ENCODE assay signal across 8 mouse cellular contexts in genomic region chr8:124663112-124663873, GRCm38 (mm10). TPM values are rescaled to one million over a fixed set of nuclear protein-coding genes. Genes with fewer than 3 reads are reported as not detected.
DNase-seq lines count a peak whose midpoint lies in the region; ATAC-seq and TF ChIP-seq lines count a peak whose summit lies in the region.

2310022B05Rik (minus strand) TSS chr8:124663369.

- no peaks in the 10 kb centered on the region for H3K9me3 ChIP-seq in E14TG2a.4 (ENCODE audit: low read length)
- H3K9me3 ChIP-seq in forebrain, embryonic 11.5 days (ENCODE audit: control insufficient read depth, low read length) = no peaks in the 10 kb centered on the region
- no peaks in the 10 kb centered on the region for H3K9me3 ChIP-seq in heart, embryonic 15.5 days (replicated peaks)
- no peaks in the 10 kb centered on the region for H3K9me3 ChIP-seq in liver, embryonic 13.5 days (replicated peaks)
- H3K9me3 ChIP-seq in stomach, embryonic 14.5 days (ENCODE audit: control insufficient read depth, low read depth, low read length) = no peaks in the 10 kb centered on the region

- H3K36me3 ChIP-seq in E14TG2a.4 (ENCODE audit: insufficient read depth, low read length) = 0 out of 2 replicates have a peak, but pooled peaks cover 4% of the 10 kb centered on the region
- H3K36me3 ChIP-seq in forebrain, embryonic 11.5 days (ENCODE audit: control insufficient read depth, insufficient read depth, low read length) = no peaks in the 10 kb centered on the region
- H3K36me3 ChIP-seq in heart, embryonic 15.5 days = no peaks in the 10 kb centered on the region
- H3K36me3 ChIP-seq in liver, embryonic 13.5 days = no peaks in the 10 kb centered on the region
- H3K36me3 ChIP-seq in stomach, embryonic 14.5 days (ENCODE audit: control insufficient read depth, insufficient read depth, low read length) = no peaks in the 10 kb centered on the region

- peak within 1 kb of the TSS; percentile 93 for H3K4me2 ChIP-seq in forebrain, embryonic 11.5 days (ENCODE audit: low read depth, low read length, severe bottlenecking)
- peak within 1 kb of the TSS; percentile 70 for H3K4me2 ChIP-seq in heart, embryonic 15.5 days
- H3K4me2 ChIP-seq in liver, embryonic 13.5 days = peak within 1 kb of the TSS; percentile 98
- H3K4me2 ChIP-seq in stomach, embryonic 14.5 days (replicated peaks; ENCODE audit: low read depth, low read length) = peak within 1 kb of the TSS; percentile 84

- H3K27me3 ChIP-seq in E14TG2a.4 (ENCODE audit: insufficient read depth, low read length) = peaks cover 24% of the 10 kb centered on the region
- H3K27me3 ChIP-seq in forebrain, embryonic 11.5 days (ENCODE audit: control insufficient read depth, insufficient read depth, low read length) = no peaks in the 10 kb centered on the region
- no peaks in the 10 kb centered on the region for H3K27me3 ChIP-seq in heart, embryonic 15.5 days
- no peaks in the 10 kb centered on the region for H3K27me3 ChIP-seq in liver, embryonic 13.5 days
- no peaks in the 10 kb centered on the region for H3K27me3 ChIP-seq in stomach, embryonic 14.5 days (ENCODE audit: control insufficient read depth, insufficient read depth, low read length)

- ATAC-seq in forebrain, embryonic 11.5 days (replicated peaks; ENCODE audit: low FRiP score) = peak; percentile 88
- ATAC-seq in heart, embryonic 15.5 days (replicated peaks; ENCODE audit: insufficient number of reproducible peaks, insufficient read depth, low FRiP score, low read depth) = peak; percentile 94
- ATAC-seq in liver, embryonic 13.5 days (ENCODE audit: low read depth) = peak; percentile 81
- ATAC-seq in stomach, embryonic 14.5 days (ENCODE audit: insufficient number of reproducible peaks, insufficient read depth, low FRiP score, low read depth) = peak; percentile 94

- peak; percentile 67 for DNase-seq in c-Kit-positive CD71-positive TER-119-negative erythroid progenitor cells, embryonic 14.5 days (ENCODE audit: low read depth)
- DNase-seq in forebrain, embryonic 11.5 days (ENCODE audit: low spot score) = peak; percentile 95
- peak; percentile 86 to 95 for DNase-seq in kidney, postnatal 25 days
- DNase-seq in liver, embryonic 13.5 days = peak; percentile 70
- peak; percentile 64 to 76 for DNase-seq in natural killer cell, adult 2 months (ENCODE audit: low spot score in 2 of 2)

- 2% methylated on average over 68 of the region's 69 CpGs for WGBS in forebrain, embryonic 11.5 days
- WGBS in heart, embryonic 15.5 days = 2% methylated on average over 69 of the region's 69 CpGs
- WGBS in liver, embryonic 13.5 days (ENCODE audit: insufficient replicate concordance) = 3% methylated on average over 65 of the region's 69 CpGs
- 1% methylated on average over 67 of the region's 69 CpGs for WGBS in stomach, embryonic 14.5 days

- peaks cover 29% of the 10 kb centered on the region for H3K4me1 ChIP-seq in E14TG2a.4 (replicated peaks; ENCODE audit: low read depth, low read length)
- H3K4me1 ChIP-seq in forebrain, embryonic 11.5 days (replicated peaks; ENCODE audit: control insufficient read depth, insufficient read depth, low read length) = peaks cover 5% of the 10 kb centered on the region
- H3K4me1 ChIP-seq in heart, embryonic 15.5 days (replicated peaks) = peaks cover 44% of the 10 kb centered on the region
- H3K4me1 ChIP-seq in liver, embryonic 13.5 days (replicated peaks) = peaks cover 50% of the 10 kb centered on the region
- H3K4me1 ChIP-seq in stomach, embryonic 14.5 days (ENCODE audit: control insufficient read depth, insufficient read depth, low read length) = peaks cover 25% of the 10 kb centered on the region

- H3K27ac ChIP-seq in forebrain, embryonic 11.5 days (ENCODE audit: low read depth, low read length) = peak within 1 kb of the TSS; percentile 18; the same call in 1 of the 2 replicates
- H3K27ac ChIP-seq in heart, embryonic 15.5 days = peak within 1 kb of the TSS; percentile 96
- H3K27ac ChIP-seq in liver, embryonic 13.5 days = peak within 1 kb of the TSS; percentile 74
- peak within 1 kb of the TSS; percentile 87 for H3K27ac ChIP-seq in stomach, embryonic 14.5 days (ENCODE audit: low read length)

- no peak for TF ChIP-seq CTCF in E14TG2a.4 (conservative IDR thresholded peaks at IDR 0.05; ENCODE audit: low read length)

- H3K4me3 ChIP-seq in E14TG2a.4 (replicated peaks; ENCODE audit: low read length) = peak within 1 kb of the TSS; percentile 85
- H3K4me3 ChIP-seq in forebrain, embryonic 11.5 days (ENCODE audit: low read depth, low read length) = peak within 1 kb of the TSS; percentile 79
- H3K4me3 ChIP-seq in heart, embryonic 15.5 days = peak within 1 kb of the TSS; percentile 86
- peak within 1 kb of the TSS; percentile 85 for H3K4me3 ChIP-seq in liver, embryonic 13.5 days (replicated peaks)
- H3K4me3 ChIP-seq in stomach, embryonic 14.5 days (ENCODE audit: low read depth, low read length) = peak within 1 kb of the TSS; percentile 90

- peak within 1 kb of the TSS; percentile 89 for H3K9ac ChIP-seq in forebrain, embryonic 11.5 days (ENCODE audit: low read length)
- peak within 1 kb of the TSS; percentile 97 for H3K9ac ChIP-seq in heart, embryonic 15.5 days
- peak within 1 kb of the TSS; percentile 90 for H3K9ac ChIP-seq in liver, embryonic 13.5 days
- peak within 1 kb of the TSS; percentile 92 for H3K9ac ChIP-seq in stomach, embryonic 14.5 days (replicated peaks; ENCODE audit: low read depth, low read length)

RNA-seq across cellular contexts. Expression of gene 2310022B05Rik, which starts in this region (rescaled TPM):
- 23.5 and 26.6 TPM in 2 replicates for polyA plus RNA-seq in forebrain, embryonic 11.5 days (2014; fragmentation: Nextera tagmentation; extraction: Ambion mirVana)
- 40.9 and 49.2 TPM in 2 replicates for polyA plus RNA-seq in heart, embryonic 15.5 days (2015; fragmentation: Nextera tagmentation; extraction: Ambion mirVana)
- 4.6 and 5.8 TPM in 2 replicates for polyA plus RNA-seq in liver, embryonic 13.5 days (2015; fragmentation: Nextera tagmentation; extraction: Ambion mirVana)
- 40.3 and 41.6 TPM in 2 replicates for polyA plus RNA-seq in stomach, embryonic 14.5 days (2014; fragmentation: Nextera tagmentation; extraction: Ambion mirVana)

Comparison
In these comparisons a context has a peak if more than half of its experiments do, and no peak if none do; other contexts are left out.
1. Peak in every context shown above with its lines: DNase-seq, ATAC-seq, H3K4me3 ChIP-seq and H3K27ac ChIP-seq.
2. H3K27ac ChIP-seq: peak in every context shown above with its lines; median percentile 96 in heart, embryonic 15.5 days; 87 in stomach, embryonic 14.5 days; 74 in liver, embryonic 13.5 days; 18 in forebrain, embryonic 11.5 days.